Comparison of ENCODE assay signal across 16 mouse cellular contexts in the genomic region with DNA sequence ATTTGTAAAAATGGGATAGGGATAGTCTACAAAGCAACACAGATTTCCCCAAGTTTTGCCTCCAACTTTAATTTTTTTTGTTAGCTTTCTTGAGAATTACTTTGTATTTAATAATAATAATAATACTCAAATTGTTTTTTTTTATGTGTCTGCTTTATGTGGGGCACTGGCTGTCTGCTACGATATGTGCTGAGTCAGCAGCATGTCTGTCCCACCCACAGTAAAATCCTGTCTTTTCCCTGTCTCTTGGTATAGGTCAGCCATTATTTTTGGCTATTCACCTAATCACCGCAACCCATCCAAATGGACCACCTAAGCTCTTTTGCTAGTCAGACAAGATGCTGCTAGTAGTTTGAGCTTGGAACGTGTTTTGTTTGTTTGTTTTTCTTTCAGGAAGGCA.
"Had no signal": no experiment of that assay in that cellular context is flagged by ENCODE, and none has a peak within 500 bp of the region (broad histone marks: within the 10 kb centered on the region; RNA-seq: fewer than 3 reads in every experiment).

No protein-coding gene starts in this region.

- H3K27ac ChIP-seq: neural tube, embryonic 13.5 days; neural tube, embryonic 15.5 days; stomach, embryonic 15.5 days; stomach, postnatal 0 days had no signal

- H3K9me3 ChIP-seq: neural tube, embryonic 13.5 days; neural tube, embryonic 15.5 days; stomach, embryonic 15.5 days had no signal

- H3K9ac ChIP-seq: neural tube, embryonic 13.5 days; neural tube, embryonic 15.5 days; stomach, embryonic 15.5 days had no signal

- H3K4me1 ChIP-seq: neural tube, embryonic 13.5 days; neural tube, embryonic 15.5 days; stomach, embryonic 15.5 days had no signal

- H3K4me2 ChIP-seq: neural tube, embryonic 13.5 days; neural tube, embryonic 15.5 days; stomach, embryonic 15.5 days had no signal

- H3K36me3 ChIP-seq: neural tube, embryonic 13.5 days; neural tube, embryonic 15.5 days; stomach, embryonic 15.5 days had no signal

- DNase-seq: retina, postnatal 1 day; right cerebral cortex, adult 18-20 months; right cerebral cortex, postnatal 14 days; right cerebral cortex, postnatal 25 days; right cerebral cortex, postnatal 4 days; spleen, adult 18-20 months; thymus, adult 18-20 months; thymus, adult 2 months; thymus, postnatal 14 days; thymus, postnatal 25 days; thymus, postnatal 36 days; thymus, postnatal 4 days had no signal

- H3K4me3 ChIP-seq: neural tube, embryonic 13.5 days; neural tube, embryonic 15.5 days; stomach, embryonic 15.5 days had no signal

- H3K27me3 ChIP-seq: neural tube, embryonic 13.5 days; neural tube, embryonic 15.5 days; stomach, embryonic 15.5 days had no signal
